Comparison of ENCODE assay signal across 15 mouse cellular contexts in the genomic region with DNA sequence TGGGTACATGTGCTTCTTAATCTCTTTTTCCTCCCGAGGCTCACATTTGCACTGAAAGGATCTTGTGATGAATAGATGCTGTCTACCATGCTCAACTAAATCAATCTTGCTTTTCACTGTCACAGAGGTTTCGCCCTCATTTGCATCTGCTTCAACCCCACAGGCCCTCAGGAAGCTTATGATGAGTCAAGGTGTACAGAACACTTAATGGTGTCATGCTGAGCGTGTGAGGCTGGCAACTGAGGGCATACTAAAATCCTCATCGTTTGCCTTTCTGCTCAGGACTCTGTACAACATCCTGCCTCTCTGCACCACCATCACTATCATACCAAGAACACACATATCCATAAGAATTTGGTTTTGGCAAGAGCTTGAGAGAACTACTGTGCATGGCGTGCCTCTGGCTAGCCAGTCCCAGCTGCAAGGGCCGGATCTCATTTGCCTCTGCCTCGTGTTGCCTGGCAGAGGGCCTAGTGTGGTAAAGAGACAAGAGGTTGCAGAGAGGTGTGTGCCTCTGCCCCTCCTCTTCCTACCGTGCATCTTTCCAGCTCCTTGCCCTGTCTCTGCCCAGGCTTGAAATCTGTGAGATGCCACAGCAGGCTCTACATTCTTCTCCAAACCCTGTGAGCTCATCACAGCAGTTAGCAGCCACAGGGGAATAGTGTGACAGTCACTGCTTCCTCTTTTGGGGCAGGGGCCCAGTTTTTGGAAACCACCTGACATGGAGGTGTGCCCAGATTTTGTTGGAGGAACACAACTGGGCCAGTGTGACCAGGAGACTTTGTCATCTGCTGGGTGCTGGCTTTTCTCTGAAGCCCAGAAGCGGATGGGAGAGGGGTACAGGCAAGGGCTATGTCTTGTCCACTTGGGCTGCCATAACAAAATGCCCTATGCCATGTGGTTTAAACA. TPM values are rescaled to one million over a fixed set of nuclear protein-coding genes. Genes with fewer than 3 reads are reported as not detected.
DNase-seq lines count a peak whose midpoint lies in the region; ATAC-seq and TF ChIP-seq lines count a peak whose summit lies in the region.
"Had no signal": no experiment of that assay in that cellular context is flagged by ENCODE, and none has a peak within 500 bp of the region (broad histone marks: within the 10 kb centered on the region; RNA-seq: fewer than 3 reads in every experiment).

No protein-coding gene starts in this region.

- peak overlapping the region; percentile 58 for H3K27ac ChIP-seq in bone marrow macrophage, adult 2 months (ENCODE audit: insufficient read depth, low read depth, low read length)
- H3K27ac ChIP-seq: forebrain, embryonic 13.5 days; hindbrain, embryonic 13.5 days; neural tube, embryonic 12.5 days had no signal

- peak; percentile 53 for DNase-seq in lung, postnatal 36 days
- no peak for DNase-seq in lung, postnatal 14 days
- no peak for DNase-seq in embryo, embryonic 10.5 days (ENCODE audit: low spot score)
- DNase-seq in cerebellum, adult 9-10 months, result no peak
- DNase-seq in layer of hippocampus, postnatal 10 days (ENCODE audit: low spot score in 2 of 2), result no peak
- DNase-seq: adrenal gland, postnatal 25 days; kidney, adult 18-20 months; kidney, postnatal 25 days; thymus, postnatal 4 days had no signal

- no peak overlapping the region for H3K4me3 ChIP-seq in bone marrow macrophage, adult 2 months (ENCODE audit: insufficient read depth, low read length)
- H3K4me3 ChIP-seq: forebrain, embryonic 13.5 days; hindbrain, embryonic 13.5 days; neural tube, embryonic 12.5 days had no signal

- no peak for TF ChIP-seq POLR2A in bone marrow macrophage, adult 2 months (IDR thresholded peaks at IDR 0.05; ENCODE audit: borderline replicate concordance, low read depth, low read length)

- peak; percentile 47 for ATAC-seq in monocyte, adult 5-6 weeks (replicated peaks; ENCODE audit: insufficient number of reproducible peaks, low FRiP score, low TSS enrichment, poor library complexity, severe bottlenecking)
- ATAC-seq: CD4-positive, CD25-positive, alpha-beta regulatory T cell, adult 4 months; forebrain, embryonic 13.5 days had no signal

- H3K4me1 ChIP-seq in bone marrow macrophage, adult 2 months (ENCODE audit: control insufficient read depth, insufficient read depth, low read length), result peaks cover 49% of the 10 kb centered on the region
- H3K4me1 ChIP-seq: forebrain, embryonic 13.5 days; neural tube, embryonic 12.5 days had no signal

- no peak for TF ChIP-seq CTCF in bone marrow macrophage, adult 2 months (IDR thresholded peaks at IDR 0.05; ENCODE audit: low read depth, low read length)

RNA-seq across cellular contexts. Expression of a gene that starts 1.4 kb away (rescaled TPM):
- polyA plus RNA-seq in bone marrow macrophage, adult 2 months (2012; ENCODE audit: insufficient read depth, insufficient read length, missing spikeins), result 82.4 and 85.5 TPM in 2 replicates
- 67.8 to 81.1 TPM (median 72.6 TPM) in 3 replicates for total RNA-seq in monocyte, adult 5-6 weeks (2017)
- 1 to 10 TPM; 1.8 to 1.9 TPM for total RNA-seq in layer of hippocampus, postnatal 10 days (2021)

RNA-seq across cellular contexts. Expression of a gene that starts 9.8 kb away (rescaled TPM):
- polyA plus RNA-seq in bone marrow macrophage, adult 2 months (2012; ENCODE audit: insufficient read depth, insufficient read length, missing spikeins), result 4.1 and 4.2 TPM in 2 replicates
- 6.7 to 12.7 TPM (median 8.3 TPM) in 3 replicates for total RNA-seq in monocyte, adult 5-6 weeks (2017)
- under 1 TPM; 0.34 to 0.49 TPM for total RNA-seq in layer of hippocampus, postnatal 10 days (2021)

RNA-seq across cellular contexts. Expression of a gene that starts 59.5 kb away (rescaled TPM):
- polyA plus RNA-seq in bone marrow macrophage, adult 2 months (2012; ENCODE audit: insufficient read depth, insufficient read length, missing spikeins), result 28.1 and 33.9 TPM in 2 replicates
- 102 to 118 TPM (median 103 TPM) in 3 replicates for total RNA-seq in monocyte, adult 5-6 weeks (2017)
- total RNA-seq in layer of hippocampus, postnatal 10 days (2021), result 10 to 100 TPM; 40.2 to 43.0 TPM

Comparison
In these comparisons a context has a peak if more than half of its experiments do, and no peak if none do; other contexts are left out.
1. RNA of a gene that starts 1.4 kb away (total RNA-seq): 67.8 to 81.1 TPM in monocyte, adult 5-6 weeks; 1.8 to 1.9 TPM in layer of hippocampus, postnatal 10 days; every median in the first group is over 10 times any median in the second.